Mouse (Mus musculus) stomach, postnatal 0 days (tissue): ENCODE measurements around the gene Ube2e3. TPM values are rescaled to one million over a fixed set of nuclear protein-coding genes. Genes with fewer than 3 reads are reported as not detected.

Experiments
- ATAC-seq: fragments of 200-750 bp; cut with Nextera tagmentation; 2 replicates; pipeline ENCODE4 v1.8.0; 2017; ENCODE audit not compliant: low FRiP score, low TSS enrichment
- DNase-seq: peaks from one replicate; pipeline ENCODE4 v3.0.0-alpha.2; 2016; ENCODE audit warnings: low spot score
- H3K27ac ChIP-seq: fragments of 300-500 bp; sonication (generic); replicated peaks from 2 replicates; pipeline ENCODE4 v1.5.1; 2014; ENCODE audit warnings: mild to moderate bottlenecking, control low read depth
- H3K27me3 ChIP-seq: fragments of 300-500 bp; sonication (generic); 2 replicates; pipeline ENCODE4 v1.6.1; 2014; ENCODE audit warnings: low read length; ENCODE audit not compliant: control insufficient read depth, insufficient read depth
- H3K36me3 ChIP-seq: fragments of 300-500 bp; sonication (generic); 2 replicates; pipeline ENCODE4 v1.6.1; 2014; ENCODE audit warnings: low read length, mixed read lengths; ENCODE audit not compliant: control insufficient read depth, insufficient read depth
- H3K4me1 ChIP-seq: fragments of 300-500 bp; sonication (generic); replicated peaks from 2 replicates; pipeline ENCODE4 v1.6.1; 2014; ENCODE audit warnings: antibody characterized with exemption; ENCODE audit not compliant: control insufficient read depth, insufficient read depth
- H3K4me2 ChIP-seq: fragments of 300-500 bp; sonication (generic); replicated peaks from 2 replicates; pipeline ENCODE4 v1.6.1; 2014; ENCODE audit warnings: low read depth, mild to moderate bottlenecking, control low read depth, moderate library complexity
- H3K4me3 ChIP-seq: fragments of 300-500 bp; sonication (generic); 2 replicates; pipeline ENCODE4 v1.5.1; 2014; ENCODE audit warnings: low read depth, low read length, control low read depth
- H3K9ac ChIP-seq: fragments of 300-500 bp; sonication (generic); 2 replicates; pipeline ENCODE4 v1.6.1; 2014; ENCODE audit warnings: mild to moderate bottlenecking, low read length, control low read depth, mixed read lengths
- H3K9me3 ChIP-seq: fragments of 300-500 bp; sonication (generic); 2 replicates; pipeline ENCODE4 v1.6.1; 2016; ENCODE audit warnings: low read length; ENCODE audit not compliant: control insufficient read depth
- CTCF ChIP-seq: IDR thresholded peaks from 2 replicates; pipeline ENCODE4 v1.5.1; 2016; ENCODE audit warnings: antibody characterized with exemption, low read depth, mild to moderate bottlenecking, moderate library complexity
- EP300 ChIP-seq: optimal IDR thresholded peaks from 2 replicates; pipeline ENCODE3; 2016; ENCODE audit warnings: antibody characterized with exemption
- WGBS: fragments of 180-500 bp; shearing (Covaris S2); extraction: QIAGEN DNeasy Blood & Tissue Kit; methylation state at CpG from one replicate; pipeline ENCODE4 v1.1.7; 2014; 5-methylcytosine and 5-hydroxymethylcytosine counted together
- polyA plus RNA-seq: library from polyadenylated mRNA; unstranded; fragments of >200 nt; fragmentation: Nextera tagmentation; extraction: Ambion mirVana; gene quantifications from 2 replicates; pipeline ENCODE4 v1.2.1, GENCODE M21; 2015

The Ube2e3 gene
- polyA plus RNA-seq, 1 experiment from 2014 or later: 54.0 TPM

- WGBS: 23% methylated on average over 7 of the region's 7 CpGs
- Histone ChIP-seq H3K27ac (no peak overlapping the region), H3K4me3 (no peak overlapping the region), H3K9ac (no peak overlapping the region), H3K36me3 (no peaks in the 10 kb centered on the region), H3K4me2 (no peak overlapping the region), H3K9me3 (no peaks in the 10 kb centered on the region), H3K27me3 (no peaks in the 10 kb centered on the region), H3K4me1 (no peaks in the 10 kb centered on the region)
- DNase-seq (no peak), ATAC-seq (no peak)
- no peak for TF ChIP-seq CTCF
- no peak for TF ChIP-seq EP300
These were observed 93.7 kb downstream of the Ube2e3 start for GRCm38 (mm10) chr2:78961580-78961979.

GRCm38 (mm10) chr2:78964995-78965394 lies 97.1 kb downstream of the Ube2e3 start:
- H3K9ac ChIP-seq: no peak overlapping the region
- TF ChIP-seq CTCF: no peak
- no peaks in the 10 kb centered on the region for H3K4me1 ChIP-seq
- H3K27ac ChIP-seq: no peak overlapping the region
- WGBS: 95% methylated on average over 2 of the region's 2 CpGs
- no peaks in the 10 kb centered on the region for H3K27me3 ChIP-seq
- H3K9me3 ChIP-seq: no peaks in the 10 kb centered on the region
- H3K4me3 ChIP-seq: no peak overlapping the region
- no peaks in the 10 kb centered on the region for H3K36me3 ChIP-seq
- DNase-seq (no peak), ATAC-seq (no peak)
- H3K4me2 ChIP-seq: no peak overlapping the region

GRCm38 (mm10) chr2:78965396-78965795 lies 97.5 kb downstream of the Ube2e3 start:
- Histone ChIP-seq H3K9ac (no peak overlapping the region), H3K27ac (no peak overlapping the region), H3K9me3 (no peaks in the 10 kb centered on the region), H3K4me3 (no peak overlapping the region), H3K4me1 (no peaks in the 10 kb centered on the region), H3K36me3 (no peaks in the 10 kb centered on the region), H3K27me3 (no peaks in the 10 kb centered on the region), H3K4me2 (no peak overlapping the region)
- DNase-seq (no peak), ATAC-seq (no peak)
- no peak for TF ChIP-seq CTCF
- 77% methylated on average over 6 of the region's 6 CpGs for WGBS

- Histone ChIP-seq H3K9ac (no peak overlapping the region), H3K36me3 (no peaks in the 10 kb centered on the region), H3K4me2 (no peak overlapping the region), H3K4me3 (no peak overlapping the region), H3K4me1 (no peaks in the 10 kb centered on the region), H3K9me3 (no peaks in the 10 kb centered on the region), H3K27ac (no peak overlapping the region), H3K27me3 (no peaks in the 10 kb centered on the region)
- ATAC-seq (no peak), DNase-seq (no peak)
- no peak for TF ChIP-seq CTCF
- TF ChIP-seq EP300: no peak
- WGBS: 73% methylated on average over 6 of the region's 6 CpGs
These were observed 102.2 kb downstream of the Ube2e3 start for GRCm38 (mm10) chr2:78970088-78970487.
